Mouse (Mus musculus) hindbrain, embryonic 10.5 days (tissue): ENCODE measurements at regions not wholly inside any gene's neighbourhood (a gene's known extent, or its start where the extent isn't known, plus 50 kb on each side); places are given as distances from the start of the nearest gene placed in this dataset.

ENCODE experiments used
- DNase-seq: peaks from one replicate; pipeline ENCODE4 v3.0.0-alpha.2; 2017; ENCODE audit warnings: low spot score
- H3K27ac ChIP-seq: fragments of 300-500 bp; sonication (generic); 2 replicates; pipeline ENCODE4 v1.5.1; 2016; ENCODE audit warnings: mild to moderate bottlenecking, moderate library complexity
- H3K27me3 ChIP-seq: fragments of 300-500 bp; sonication (generic); 2 replicates; pipeline ENCODE4 v1.6.1; 2016; ENCODE audit warnings: mild to moderate bottlenecking; ENCODE audit not compliant: poor library complexity, insufficient read depth, severe bottlenecking
- H3K36me3 ChIP-seq: fragments of 300-500 bp; sonication (generic); 2 replicates; pipeline ENCODE4 v1.6.1; 2016; ENCODE audit warnings: mild to moderate bottlenecking, moderate library complexity
- H3K4me1 ChIP-seq: fragments of 300-500 bp; sonication (generic); replicated peaks from 2 replicates; pipeline ENCODE4 v1.6.1; 2016; ENCODE audit warnings: mild to moderate bottlenecking
- H3K4me3 ChIP-seq: fragments of 300-500 bp; sonication (generic); 2 replicates; pipeline ENCODE4 v1.5.1; 2016; ENCODE audit warnings: mild to moderate bottlenecking, moderate library complexity
- H3K9me3 ChIP-seq: fragments of 300-500 bp; sonication (generic); 2 replicates; pipeline ENCODE4 v1.6.1; 2016; ENCODE audit warnings: mild to moderate bottlenecking, moderate library complexity
- WGBS: fragments of 180-500 bp; shearing (Covaris S2); methylation state at CpG from one replicate; pipeline ENCODE4 v1.1.7; 2016; 5-methylcytosine and 5-hydroxymethylcytosine counted together

DNA sequence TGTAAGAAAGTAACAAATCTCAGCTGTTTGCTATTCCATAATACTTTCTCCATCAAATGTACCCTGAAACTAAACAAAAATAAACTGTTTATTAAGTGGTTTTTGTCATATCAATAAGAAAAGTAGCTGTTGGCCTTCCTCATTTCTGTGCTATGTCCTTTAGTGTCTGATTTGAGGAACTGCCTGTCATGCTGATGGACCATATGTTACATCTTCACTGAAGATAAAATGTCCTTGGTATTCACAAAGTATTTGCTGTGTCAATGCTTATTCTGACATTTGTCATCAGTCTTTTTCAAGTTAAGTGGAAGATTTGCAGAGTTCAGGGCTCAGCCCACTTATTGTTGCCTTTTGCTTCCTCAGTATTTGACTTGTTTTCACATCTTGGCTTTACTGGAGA lies 682.0 kb upstream of the Gje1 start:
- peaks cover 9% of the 10 kb centered on the region for H3K4me1 ChIP-seq
- H3K36me3 ChIP-seq = no peaks in the 10 kb centered on the region
- DNase-seq = no peak

GRCm38 (mm10) chr10:15397114-15397513 lies 679.1 kb upstream of the Gje1 start:
- no peaks in the 10 kb centered on the region for H3K27me3 ChIP-seq
- no peaks in the 10 kb centered on the region for H3K36me3 ChIP-seq
- 89% methylated on average over 1 of the region's 1 CpGs for WGBS
- no peak overlapping the region for H3K4me3 ChIP-seq
- peaks cover 5% of the 10 kb centered on the region for H3K4me1 ChIP-seq
- H3K27ac ChIP-seq = no peak overlapping the region
- DNase-seq = no peak
- no peaks in the 10 kb centered on the region for H3K9me3 ChIP-seq

More for the DNA sequence above, 682.0 kb upstream of the Gje1 start:
- Histone ChIP-seq H3K4me3 (no peak overlapping the region), H3K9me3 (no peaks in the 10 kb centered on the region), H3K27me3 (no peaks in the 10 kb centered on the region), H3K27ac (no peak overlapping the region)

GRCm38 (mm10) chr10:15395295-15395694 lies 677.3 kb upstream of the Gje1 start:
- Histone ChIP-seq H3K9me3 (no peaks in the 10 kb centered on the region), H3K27ac (no peak overlapping the region), H3K36me3 (no peaks in the 10 kb centered on the region), H3K4me1 (no peaks in the 10 kb centered on the region), H3K27me3 (no peaks in the 10 kb centered on the region), H3K4me3 (no peak overlapping the region)
- 76% methylated on average over 2 of the region's 2 CpGs for WGBS
- no peak for DNase-seq

- H3K27ac ChIP-seq = no peak overlapping the region
- no peaks in the 10 kb centered on the region for H3K9me3 ChIP-seq
- H3K36me3 ChIP-seq = no peaks in the 10 kb centered on the region
- H3K4me3 ChIP-seq = no peak overlapping the region
- no peaks in the 10 kb centered on the region for H3K4me1 ChIP-seq
- DNase-seq = no peak
- WGBS = 76% methylated on average over 5 of the region's 5 CpGs
- H3K27me3 ChIP-seq = no peaks in the 10 kb centered on the region
These were observed 674.2 kb upstream of the Gje1 start for GRCm38 (mm10) chr10:15392027-15392816.

DNA sequence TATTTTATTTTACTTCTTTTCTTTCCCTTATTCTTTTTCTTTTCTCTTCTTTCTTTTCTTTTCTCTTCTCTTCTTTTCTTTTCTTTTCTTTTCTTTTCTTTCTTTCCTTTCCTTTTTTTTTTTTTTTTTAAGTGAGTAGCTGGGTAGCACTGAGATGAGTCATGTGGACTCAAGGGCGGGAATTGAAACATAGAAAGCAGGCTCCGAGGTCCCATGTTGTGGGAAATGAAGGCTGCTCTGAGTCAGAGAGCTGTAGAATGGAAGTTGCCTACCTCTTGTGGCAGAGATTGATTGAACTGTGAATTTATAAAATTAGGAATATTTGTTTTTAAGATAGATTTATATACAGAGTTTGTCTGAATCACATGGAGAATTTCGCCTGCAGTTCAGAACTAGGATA lies 655.6 kb upstream of the Gje1 start:
- Histone ChIP-seq H3K4me1 (no peaks in the 10 kb centered on the region), H3K36me3 (no peaks in the 10 kb centered on the region), H3K4me3 (no peak overlapping the region), H3K9me3 (no peaks in the 10 kb centered on the region), H3K27me3 (no peaks in the 10 kb centered on the region), H3K27ac (no peak overlapping the region)
- 91% methylated on average over 3 of the region's 3 CpGs for WGBS
- no peak for DNase-seq
